Mouse (Mus musculus) hindbrain, postnatal 0 days (tissue): Measurements from ENCODE around the gene Slc17a3. TPM values are rescaled to one million over a fixed set of nuclear protein-coding genes. Genes with fewer than 3 reads are reported as not detected.

ENCODE experiments used
- ATAC-seq: fragments of 200-750 bp; cut with Nextera tagmentation; 2 replicates; pipeline ENCODE4 v1.8.0; 2017; ENCODE audit warnings: mild to moderate bottlenecking, moderate TSS enrichment, moderate library complexity
- DNase-seq: peaks from one replicate; pipeline ENCODE4 v3.0.0-alpha.2; 2015; ENCODE audit warnings: low spot score
- H3K27ac ChIP-seq: fragments of 300-500 bp; sonication (generic); 2 replicates; pipeline ENCODE4 v1.5.1; 2014; ENCODE audit warnings: mild to moderate bottlenecking
- H3K27me3 ChIP-seq: fragments of 300-500 bp; sonication (generic); 2 replicates; pipeline ENCODE4 v1.6.1; 2014; ENCODE audit warnings: low read length, mixed read lengths; ENCODE audit not compliant: insufficient read depth
- H3K36me3 ChIP-seq: fragments of 300-500 bp; sonication (generic); 2 replicates; pipeline ENCODE4 v1.6.1; 2014; ENCODE audit warnings: low read length, mixed read lengths; ENCODE audit not compliant: insufficient read depth
- H3K4me1 ChIP-seq: fragments of 300-500 bp; sonication (generic); 2 replicates; pipeline ENCODE4 v1.6.1; 2014; ENCODE audit warnings: antibody characterized with exemption, low read length, mixed read lengths; ENCODE audit not compliant: insufficient read depth
- H3K4me2 ChIP-seq: fragments of 300-500 bp; sonication (generic); 2 replicates; pipeline ENCODE4 v1.6.1; 2014; ENCODE audit warnings: low read depth, mild to moderate bottlenecking, low read length, moderate library complexity, mixed read lengths
- H3K4me3 ChIP-seq: fragments of 300-500 bp; sonication (generic); 2 replicates; pipeline ENCODE4 v1.5.1; 2014; ENCODE audit warnings: low read length
- H3K9ac ChIP-seq: fragments of 300-500 bp; sonication (generic); replicated peaks from 2 replicates; pipeline ENCODE4 v1.6.1; 2014; ENCODE audit warnings: mild to moderate bottlenecking, low read length, moderate library complexity, mixed read lengths
- H3K9me3 ChIP-seq: fragments of 300-500 bp; sonication (generic); 2 replicates; pipeline ENCODE4 v1.6.1; 2016; ENCODE audit warnings: low read length, mixed read lengths
- CTCF ChIP-seq: IDR thresholded peaks from 2 replicates; pipeline ENCODE4 v1.5.1; 2016; ENCODE audit warnings: antibody characterized with exemption, control low read depth, low read depth
- WGBS: fragments of 180-500 bp; shearing (Covaris S2); extraction: QIAGEN DNeasy Blood & Tissue Kit; methylation state at CpG from one replicate; pipeline ENCODE4 v1.1.7; 2014; 5-methylcytosine and 5-hydroxymethylcytosine counted together
- polyA plus RNA-seq: library from polyadenylated mRNA; unstranded; fragments of >200 nt; fragmentation: Nextera tagmentation; extraction: Ambion mirVana; gene quantifications from 2 replicates; pipeline ENCODE4 v1.2.1, GENCODE M21; 2015
- total RNA-seq: library from RNA; depleted of rRNA; stranded (reverse); fragments of >200 nt; gene quantifications from 2 replicates; pipeline ENCODE4 v1.2.3, GENCODE M21; 2014; rRNA removed

The Slc17a3 gene
- not detected in 2 replicates for total RNA-seq
- not detected in 2 replicates for polyA plus RNA-seq

DNA sequence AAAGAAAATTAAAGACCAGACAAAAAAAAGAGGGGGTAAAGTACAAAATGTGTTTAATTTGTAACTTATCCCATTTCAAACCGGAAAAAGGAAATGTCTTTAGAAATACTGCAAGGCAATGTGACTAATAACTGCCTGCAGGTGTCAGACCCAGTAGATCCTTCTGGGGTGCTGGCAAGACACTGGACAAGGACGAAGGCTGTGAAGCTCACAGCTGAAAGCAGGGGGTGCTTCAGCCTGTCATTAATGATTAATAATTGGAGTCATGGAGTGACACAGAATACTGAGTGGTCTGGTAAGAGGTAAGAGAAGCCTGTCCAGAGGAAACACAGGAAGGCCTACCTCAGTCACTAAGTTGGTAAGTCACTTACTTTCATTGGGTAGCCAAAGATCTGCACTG, at the start of gene Slc17a3:
TSS of gene Slc17a3 (plus strand) at position 127 of the 400 bp plus-strand sequence.
- H3K27ac ChIP-seq, result no peak within 1 kb of the TSS
- no peaks in the 10 kb centered on the region for H3K4me1 ChIP-seq
- no peaks in the 10 kb centered on the region for H3K9me3 ChIP-seq
- H3K36me3 ChIP-seq, result no peaks in the 10 kb centered on the region
- no peak within 1 kb of the TSS for H3K4me2 ChIP-seq
- TF ChIP-seq CTCF, result no peak
- WGBS, result 75% methylated on average over 2 of the region's 2 CpGs
- no peaks in the 10 kb centered on the region for H3K27me3 ChIP-seq
- ATAC-seq (no peak), DNase-seq (no peak)
- no peak within 1 kb of the TSS for H3K4me3 ChIP-seq
- H3K9ac ChIP-seq, result no peak within 1 kb of the TSS

DNA sequence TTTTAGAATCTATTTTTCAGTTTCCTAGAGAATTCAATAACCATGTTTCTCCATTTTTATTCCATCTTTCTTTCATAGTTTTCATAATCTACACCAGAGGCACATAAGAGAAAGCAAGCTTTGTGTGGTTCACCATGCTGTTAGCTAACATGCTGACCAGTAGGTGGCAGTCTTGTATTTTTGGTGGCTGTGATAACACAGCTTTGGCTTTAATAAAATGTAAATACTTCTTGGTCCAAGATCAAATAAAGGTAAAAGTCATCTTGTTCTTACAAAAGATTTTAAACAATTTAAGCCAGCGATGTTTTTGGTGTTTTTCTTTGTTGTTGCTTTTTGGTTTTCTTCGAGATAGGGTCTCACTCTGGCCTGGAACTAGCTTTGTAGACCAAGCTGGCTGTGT, 46.7 kb upstream of the Slc17a3 start:
- TF ChIP-seq CTCF, result peak; percentile 86
- no peak overlapping the region for H3K4me3 ChIP-seq
- no peak overlapping the region for H3K27ac ChIP-seq
- peak; percentile 91 for DNase-seq
- no peaks in the 10 kb centered on the region for H3K4me1 ChIP-seq
- no peak overlapping the region for H3K4me2 ChIP-seq
- H3K36me3 ChIP-seq, result no peaks in the 10 kb centered on the region
- no peak overlapping the region for H3K9ac ChIP-seq
- H3K9me3 ChIP-seq, result no peaks in the 10 kb centered on the region
- peak; percentile 78; the same call in 1 of the 2 replicates for ATAC-seq
- no peaks in the 10 kb centered on the region for H3K27me3 ChIP-seq
- 46% methylated on average over 2 of the region's 2 CpGs for WGBS

DNA sequence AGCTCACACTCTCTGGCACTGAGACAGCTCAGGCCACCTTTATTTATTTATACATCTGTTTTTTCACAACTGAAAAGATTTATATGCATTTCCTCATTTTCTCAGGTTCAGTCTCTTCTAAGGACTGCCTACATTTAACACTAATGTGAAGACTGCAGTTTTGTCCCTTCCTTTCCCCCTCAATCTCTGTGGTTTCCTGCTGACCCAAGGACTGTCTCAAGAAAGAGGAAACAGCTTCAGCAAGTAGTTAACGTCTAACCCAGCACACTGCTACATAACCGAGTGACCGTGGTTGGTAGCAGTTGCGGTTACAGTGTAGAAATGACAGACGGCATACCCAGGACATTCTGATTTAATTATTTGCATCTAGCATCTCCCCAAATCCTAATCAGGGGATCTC, 39.8 kb upstream of the Slc17a3 start:
- Histone ChIP-seq H3K4me3 (no peak overlapping the region), H3K9me3 (no peaks in the 10 kb centered on the region), H3K36me3 (no peaks in the 10 kb centered on the region), H3K4me2 (no peak overlapping the region), H3K27me3 (no peaks in the 10 kb centered on the region), H3K4me1 (no peaks in the 10 kb centered on the region), H3K27ac (no peak overlapping the region), H3K9ac (no peak overlapping the region)
- 82% methylated on average over 5 of the region's 5 CpGs for WGBS
- no peak for TF ChIP-seq CTCF
- DNase-seq, result no peak
- no peak for ATAC-seq

DNA sequence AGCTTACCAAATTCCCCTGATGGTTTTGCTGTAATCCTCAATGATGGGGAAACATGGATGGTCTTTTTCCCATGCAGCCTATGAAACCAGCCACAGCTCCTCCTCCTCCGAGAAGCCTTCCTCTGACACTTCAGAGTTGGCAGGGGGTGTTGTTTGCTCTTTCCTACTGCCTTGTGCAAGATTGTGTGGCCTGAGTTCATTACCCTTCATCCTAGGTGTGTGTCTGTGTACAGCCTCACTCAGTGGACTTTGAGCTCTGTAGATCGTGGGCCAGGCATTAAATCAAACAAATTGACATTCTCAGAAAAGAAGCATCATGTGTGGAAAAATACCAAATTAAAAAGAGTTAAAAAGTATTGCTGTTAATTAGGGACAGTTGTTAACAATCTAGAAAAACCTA, 34.7 kb upstream of the Slc17a3 start:
- Histone ChIP-seq H3K4me3 (no peak overlapping the region), H3K36me3 (no peaks in the 10 kb centered on the region), H3K27ac (no peak overlapping the region), H3K9me3 (no peaks in the 10 kb centered on the region), H3K9ac (no peak overlapping the region), H3K4me2 (no peak overlapping the region), H3K4me1 (no peaks in the 10 kb centered on the region), H3K27me3 (no peaks in the 10 kb centered on the region)
- 82% methylated on average over 2 of the region's 2 CpGs for WGBS
- no peak for DNase-seq
- ATAC-seq, result no peak
- no peak for TF ChIP-seq CTCF

GRCm38 (mm10) chr13:23806422-23807052, 32.7 kb upstream of the Slc17a3 start, which contains the start of gene Slc17a2:
TSS of gene Slc17a2 (plus strand) at chr13:23806993.
- ATAC-seq (no peak), DNase-seq (no peak)
- 83% methylated on average over 15 of the region's 15 CpGs for WGBS
- no peak within 1 kb of the TSS for H3K9ac ChIP-seq
- H3K36me3 ChIP-seq, result no peaks in the 10 kb centered on the region
- H3K4me3 ChIP-seq, result no peak within 1 kb of the TSS
- no peak within 1 kb of the TSS for H3K27ac ChIP-seq
- H3K9me3 ChIP-seq, result no peaks in the 10 kb centered on the region
- TF ChIP-seq CTCF, result no peak
- H3K27me3 ChIP-seq, result no peaks in the 10 kb centered on the region
- no peaks in the 10 kb centered on the region for H3K4me1 ChIP-seq
- no peak within 1 kb of the TSS for H3K4me2 ChIP-seq

- H3K9ac ChIP-seq, result no peak overlapping the region
- H3K27ac ChIP-seq, result no peak overlapping the region
- WGBS, result 77% methylated on average over 2 of the region's 2 CpGs
- no peaks in the 10 kb centered on the region for H3K36me3 ChIP-seq
- ATAC-seq (no peak), DNase-seq (no peak)
- no peaks in the 10 kb centered on the region for H3K27me3 ChIP-seq
- H3K4me2 ChIP-seq, result no peak overlapping the region
- H3K9me3 ChIP-seq, result no peaks in the 10 kb centered on the region
- H3K4me1 ChIP-seq, result no peaks in the 10 kb centered on the region
- no peak overlapping the region for H3K4me3 ChIP-seq
- no peak for TF ChIP-seq CTCF
Observed at GRCm38 (mm10) chr13:23816148-23816547, 23.1 kb upstream of the Slc17a3 start.

DNA sequence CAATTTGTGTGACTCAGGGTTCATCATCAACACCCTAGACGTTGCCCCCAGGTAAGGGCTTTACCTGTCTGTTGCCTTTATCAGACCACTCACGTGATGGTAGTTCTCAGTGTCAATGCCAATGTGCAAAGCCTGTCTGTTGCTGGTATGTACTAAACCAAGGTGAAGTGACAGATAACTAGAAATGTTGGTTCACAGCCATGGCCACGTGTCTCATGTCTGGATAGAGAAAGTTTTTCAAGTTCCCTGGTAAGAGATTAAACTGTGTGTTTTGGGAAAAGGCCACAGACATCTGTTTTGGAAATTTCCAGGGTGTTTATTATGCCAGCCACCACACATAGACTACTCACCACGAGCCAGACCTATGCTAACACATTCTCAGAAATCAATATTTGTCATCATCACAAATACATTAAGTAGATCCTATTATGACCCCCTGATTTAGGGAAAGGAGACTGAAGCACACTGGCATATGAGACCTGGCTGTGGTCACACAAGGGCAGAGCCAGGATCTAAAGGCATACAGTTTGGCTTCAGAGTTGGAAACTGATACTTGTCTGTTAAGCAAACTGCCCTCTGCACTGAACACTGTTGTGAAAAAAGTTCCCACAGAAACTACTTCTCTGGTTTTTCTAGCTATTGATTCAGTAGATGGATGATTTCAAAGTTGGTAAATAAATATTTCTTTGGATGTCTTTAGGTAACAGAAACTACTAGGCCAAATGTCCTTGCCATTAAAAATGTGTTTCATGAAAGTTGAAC, 18.9 kb upstream of the Slc17a3 start:
- DNase-seq, result no peak
- no peak overlapping the region for H3K9ac ChIP-seq
- H3K36me3 ChIP-seq, result no peaks in the 10 kb centered on the region
- no peak for ATAC-seq
- no peaks in the 10 kb centered on the region for H3K27me3 ChIP-seq
- 76% methylated on average over 4 of the region's 4 CpGs for WGBS
- H3K27ac ChIP-seq, result no peak overlapping the region
- no peaks in the 10 kb centered on the region for H3K4me1 ChIP-seq
- H3K4me3 ChIP-seq, result no peak overlapping the region
- H3K9me3 ChIP-seq, result no peaks in the 10 kb centered on the region
- no peak overlapping the region for H3K4me2 ChIP-seq
- TF ChIP-seq CTCF, result no peak
